Mouse (Mus musculus) layer of hippocampus, adult 2 months (tissue): ENCODE results near the gene Tuba1a. TPM values are rescaled to one million over a fixed set of nuclear protein-coding genes. Genes with fewer than 3 reads are reported as not detected.
A peak's percentile ranks its signal among the peaks of the same experiment; 100 is the strongest.

Experiments used
- DNase-seq, 2 experiments: peaks; one replicate each; pipeline ENCODE4 v3.0.0; 2022; ENCODE audit warnings: low spot score in 2 of 2
- H3K27ac ChIP-seq: fragments of 200-600 bp; 2 replicates; pipeline ENCODE4 v1.8.1; 2022
- H3K4me3 ChIP-seq: fragments of 200-600 bp; 2 replicates; pipeline ENCODE4 v1.8.1; 2022; ENCODE audit warnings: mild to moderate bottlenecking
- CTCF ChIP-seq: fragments of 200-600 bp; conservative IDR thresholded peaks from 2 replicates; pipeline ENCODE4 v1.8.1; 2022; ENCODE audit warnings: antibody characterized with exemption, mild to moderate bottlenecking, moderate library complexity
- long read RNA-seq, 2 experiments: library from polyadenylated mRNA; stranded (forward); transcript quantifications; one replicate each; pipeline ENCODE4 v2.0.0; 2021; ENCODE audit warnings: borderline mapping rate in 2 of 2
- total RNA-seq, 2 experiments: library from RNA; stranded (reverse); gene quantifications; 2 replicates each; pipeline ENCODE4 v1.2.3; 2021

Tuba1a gene
- total RNA-seq = 100 to 1,000 TPM; 768 to 781 TPM
- long read RNA-seq, experiment 1, transcript Tuba1a-201 (4 exons, 1,803 nt) = major isoform, 1,226 of 1,246 reads
- long read RNA-seq, experiment 1, partial matches to known transcripts = 17 of 1,246 reads
- long read RNA-seq, experiment 1, other reads (novel, unspliced or antisense) = 3 of 1,246 reads
- long read RNA-seq, experiment 2, transcript Tuba1a-201 (4 exons, 1,803 nt) = major isoform, 1,786 of 1,901 reads
- long read RNA-seq, experiment 2, partial matches to known transcripts = 112 of 1,901 reads
- long read RNA-seq, experiment 2, other reads (novel, unspliced or antisense) = 3 of 1,901 reads

DNA sequence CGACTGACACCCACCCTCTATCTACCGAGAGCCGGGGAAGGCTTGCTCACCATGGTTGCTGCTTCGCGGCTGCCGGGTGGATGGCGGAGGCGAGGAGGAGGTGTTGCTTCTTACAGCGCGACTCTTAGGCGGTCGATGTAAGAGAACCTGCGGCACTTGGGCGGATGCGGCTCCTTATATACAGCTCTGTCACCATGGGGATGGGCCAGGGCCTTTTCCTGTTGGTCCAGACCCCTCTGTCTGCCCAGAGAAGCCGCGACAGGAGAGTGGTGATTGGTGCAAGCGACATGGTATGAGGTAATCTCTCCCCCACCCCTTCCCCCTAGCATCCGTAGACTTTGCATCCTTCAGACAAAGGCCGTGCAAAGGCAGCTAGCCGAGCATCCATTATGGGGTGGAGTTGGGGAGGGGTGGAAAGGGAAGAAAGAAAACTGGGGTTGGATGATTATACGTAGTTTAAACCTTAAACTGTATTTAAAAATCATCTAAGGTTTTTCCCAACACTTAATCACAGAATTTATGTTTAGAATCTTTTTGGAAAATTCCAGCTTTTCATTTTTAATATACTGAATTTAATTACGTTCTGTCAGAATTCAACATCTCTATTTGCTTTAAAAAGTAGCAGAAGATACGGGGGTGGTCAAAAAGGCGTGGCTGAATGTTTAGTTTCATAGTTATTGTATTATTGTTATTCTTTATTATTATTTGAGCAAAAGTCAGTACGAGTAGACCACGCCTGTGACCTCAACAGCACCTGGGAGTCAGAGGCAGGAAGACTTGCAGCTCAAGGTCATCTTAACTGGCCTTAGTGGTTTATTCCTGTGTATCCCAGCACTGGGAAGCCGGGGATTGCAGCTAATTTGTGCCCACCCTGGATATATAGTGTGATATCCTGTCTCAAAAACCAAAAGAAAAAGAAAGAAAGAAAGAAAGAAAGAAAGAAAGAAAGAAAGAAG lies at the start of gene Tuba1a, which contains the start of gene Gm49450:
Tuba1a (minus strand) TSS at position 303 of the 956 bp plus-strand sequence.
Gm49450 (minus strand) TSS at position 151 of the 956 bp plus-strand sequence.
- peak; percentile 97 to 98 for DNase-seq
- no peak for TF ChIP-seq CTCF
- H3K4me3 ChIP-seq = peak within 1 kb of the TSS; percentile 83

GRCm38 (mm10) chr15:99001451-99001931 lies 48.0 kb upstream of the Tuba1a start:
- no peak for TF ChIP-seq CTCF
- H3K4me3 ChIP-seq = peak overlapping the region; percentile 29; the same call in 1 of the 2 replicates
- no peak overlapping the region for H3K27ac ChIP-seq
- DNase-seq = no peak

More for the DNA sequence above, at the start of gene Tuba1a, which contains the start of gene Gm49450:
- peak within 1 kb of the TSS; percentile 99 for H3K27ac ChIP-seq

DNA sequence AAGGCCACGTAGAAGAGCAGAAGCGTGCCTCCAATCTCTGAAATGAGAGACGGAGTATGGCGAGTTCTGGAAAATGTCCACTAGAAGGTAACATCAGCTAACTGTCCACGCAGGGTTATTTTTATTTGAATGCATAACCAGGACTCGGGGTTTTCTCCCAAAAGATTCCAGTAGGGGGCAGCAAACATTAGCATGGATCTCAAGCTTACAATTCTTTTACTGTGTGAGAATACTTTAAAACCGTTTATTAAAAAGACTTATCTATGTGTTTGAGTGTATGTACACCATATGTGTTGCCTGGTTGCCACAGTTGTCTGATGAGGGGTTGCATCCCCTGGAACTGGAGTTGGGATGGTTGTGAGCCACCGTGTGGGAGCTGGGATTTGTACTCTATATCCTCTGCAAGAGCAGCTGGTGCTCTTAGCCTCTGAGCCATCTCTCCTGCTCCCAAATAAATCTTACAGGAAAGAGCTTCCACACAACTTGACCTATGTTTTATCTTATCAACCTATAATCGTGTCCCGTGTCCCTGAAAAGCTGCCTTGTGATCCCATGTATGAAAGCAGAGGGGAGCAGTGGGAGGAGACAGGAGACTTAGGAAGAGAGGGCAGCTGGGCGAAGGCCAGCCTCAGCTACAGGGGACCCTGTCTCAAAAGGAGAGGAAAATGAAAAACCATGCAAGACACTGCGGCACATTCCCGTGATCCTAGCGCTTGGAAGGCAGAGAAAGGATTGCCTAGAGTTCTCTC lies 47.2 kb upstream of the Tuba1a start:
- peak; percentile 89 for TF ChIP-seq CTCF
- DNase-seq = peak in 1 of 2 experiments; percentile 68
- H3K4me3 ChIP-seq = no peak overlapping the region; the same call in 1 of the 2 replicates
- no peak overlapping the region for H3K27ac ChIP-seq

DNA sequence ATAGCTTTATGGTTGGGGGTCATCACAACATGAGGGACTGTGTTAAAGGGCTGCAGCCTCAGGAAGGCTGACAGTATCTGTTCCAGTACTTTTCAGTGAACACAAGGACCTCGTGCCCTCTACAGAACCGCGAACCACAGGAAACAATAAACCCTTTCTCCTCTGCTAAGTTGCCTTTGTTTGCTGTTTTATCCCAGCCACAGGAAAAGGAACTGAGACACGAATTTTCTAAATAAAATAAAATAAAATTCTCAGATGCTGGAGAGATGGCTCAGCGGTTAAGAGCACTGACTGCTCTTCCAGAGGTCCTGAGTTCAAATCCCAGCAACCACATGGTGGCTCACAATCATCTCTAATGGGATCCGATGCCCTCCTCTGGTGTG lies 45.3 kb upstream of the Tuba1a start:
- no peak for DNase-seq
- no peak overlapping the region for H3K4me3 ChIP-seq
- H3K27ac ChIP-seq = no peak overlapping the region
- TF ChIP-seq CTCF = no peak

DNA sequence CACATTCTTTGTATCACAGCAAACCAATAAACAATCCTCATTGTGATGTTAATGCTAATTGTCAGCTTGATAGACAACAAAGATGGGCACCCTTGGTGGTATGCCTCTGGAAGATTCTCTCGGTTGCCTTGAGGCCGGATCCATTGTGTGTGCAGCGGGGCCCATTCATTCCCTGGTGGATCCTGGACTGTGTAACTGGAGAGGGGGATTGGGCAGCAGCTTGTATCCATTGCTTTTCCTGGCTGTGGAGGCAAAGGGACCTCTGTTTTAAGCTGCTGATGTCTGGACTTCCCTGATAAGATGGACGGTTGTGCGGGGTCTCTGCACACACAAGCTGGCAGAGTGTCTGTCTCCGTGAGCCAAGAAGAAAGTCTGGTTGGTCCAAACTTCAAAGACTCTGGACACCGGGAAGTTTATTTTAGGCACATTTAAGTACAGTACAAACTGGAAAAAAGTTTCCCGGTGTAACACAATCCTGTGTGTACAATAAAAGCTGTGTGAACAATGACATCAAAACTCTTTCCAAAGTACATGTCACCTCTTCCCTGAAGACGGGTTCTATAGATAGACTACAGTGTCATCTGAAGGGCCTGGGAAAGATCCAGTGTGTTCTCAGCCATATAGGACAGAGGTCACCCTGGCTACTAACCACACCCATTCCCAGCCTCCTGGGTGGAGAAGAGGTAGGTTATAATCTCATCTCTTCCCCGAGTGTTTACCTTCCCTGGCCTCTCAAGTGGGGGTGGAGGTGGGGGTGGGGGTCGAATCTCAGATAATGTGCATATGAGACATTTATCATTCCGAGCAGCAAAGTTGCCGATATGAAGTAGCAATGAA lies 44.7 kb upstream of the Tuba1a start:
- Histone ChIP-seq H3K4me3 (no peak overlapping the region), H3K27ac (no peak overlapping the region)
- no peak for DNase-seq
- no peak for TF ChIP-seq CTCF

GRCm38 (mm10) chr15:98996840-98997239 lies 43.3 kb upstream of the Tuba1a start:
- Histone ChIP-seq H3K4me3 (no peak overlapping the region), H3K27ac (no peak overlapping the region)
- TF ChIP-seq CTCF = no peak
- DNase-seq = no peak

GRCm38 (mm10) chr15:98994957-98995520 lies 41.5 kb upstream of the Tuba1a start:
- Histone ChIP-seq H3K27ac (no peak overlapping the region), H3K4me3 (no peak overlapping the region)
- TF ChIP-seq CTCF = no peak
- no peak for DNase-seq

DNA sequence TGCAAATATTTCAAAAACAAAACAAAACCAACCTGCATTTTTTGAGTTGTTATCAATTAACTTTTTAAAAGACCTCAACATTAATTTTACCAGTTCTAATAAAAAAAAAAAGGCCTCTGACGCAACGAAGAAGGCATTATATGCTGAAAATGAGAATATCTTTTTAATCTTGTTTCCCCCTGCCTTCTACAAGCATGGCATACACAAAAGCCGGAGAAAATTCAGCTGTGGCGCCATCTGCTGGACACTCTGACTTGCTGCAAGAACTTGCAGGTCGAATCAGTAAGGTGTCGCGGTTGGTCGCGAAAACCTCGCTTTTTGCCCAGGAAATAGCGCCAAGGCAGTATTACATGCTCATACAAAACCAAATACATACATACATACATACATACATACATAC lies 40.4 kb upstream of the Tuba1a start:
- peak; percentile 86 to 87 for DNase-seq
- Histone ChIP-seq H3K27ac (peak overlapping the region; percentile 99), H3K4me3 (peak overlapping the region; percentile 65)
- peak; percentile 92 for TF ChIP-seq CTCF

DNA sequence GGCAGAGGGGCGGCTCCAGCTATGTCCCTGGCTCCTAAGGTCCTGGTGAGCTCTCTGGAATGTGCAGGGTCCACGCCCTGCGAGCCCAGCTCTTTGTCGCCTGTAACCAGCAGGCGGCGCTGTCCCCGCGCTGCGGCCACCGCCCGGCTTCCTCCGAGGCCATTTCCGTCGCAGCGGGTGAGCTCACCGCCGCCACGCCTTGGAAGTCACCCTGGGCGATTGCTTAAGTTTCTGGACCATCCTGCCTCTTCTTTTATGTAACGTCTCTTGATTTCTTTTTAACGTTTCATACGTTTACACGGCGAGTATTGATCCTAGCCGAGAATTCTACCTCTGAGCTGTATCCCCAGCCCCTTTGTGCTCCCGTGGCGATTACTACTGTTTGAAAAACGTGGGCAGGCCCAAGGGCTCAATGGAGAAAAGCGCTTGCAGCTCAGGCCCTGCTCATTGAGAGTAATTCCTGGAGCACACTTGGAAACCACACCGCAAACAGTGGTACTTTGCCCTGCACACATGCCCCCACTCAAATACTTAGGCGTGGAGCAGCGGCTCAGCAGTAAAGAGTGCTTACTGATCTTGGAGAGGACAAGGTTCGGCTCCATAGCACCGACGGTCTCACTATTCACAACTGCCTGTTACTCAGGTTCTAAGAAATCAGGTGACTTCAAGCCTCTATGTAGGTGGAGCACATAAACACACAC lies 39.7 kb upstream of the Tuba1a start:
- Histone ChIP-seq H3K4me3 (peak overlapping the region; percentile 65), H3K27ac (peak overlapping the region; percentile 99)
- peak; percentile 93 to 96 for DNase-seq
- peak; percentile 99 for TF ChIP-seq CTCF

- Histone ChIP-seq H3K27ac (peak overlapping the region; percentile 99), H3K4me3 (peak overlapping the region; percentile 65)
- DNase-seq = peak; percentile 74 to 90
- no peak for TF ChIP-seq CTCF
Measured at GRCm38 (mm10) chr15:98992086-98992912, 38.8 kb upstream of the Tuba1a start.
